Mouse (Mus musculus) heart, postnatal 0 days (tissue): ENCODE data around the gene Trhde. TPM values are rescaled to one million over a fixed set of nuclear protein-coding genes. Genes with fewer than 3 reads are reported as not detected.

Source experiments
- ATAC-seq: fragments of 200-750 bp; cut with Nextera tagmentation; 2 replicates; pipeline ENCODE4 v1.8.0; 2017; ENCODE audit warnings: low read depth, moderate number of reproducible peaks, moderate library complexity; ENCODE audit not compliant: insufficient read depth
- DNase-seq: peaks from one replicate; pipeline ENCODE4 v3.0.0-alpha.2; 2016; ENCODE audit warnings: low spot score
- H3K27ac ChIP-seq: fragments of 300-500 bp; sonication (generic); 2 replicates; pipeline ENCODE4 v1.5.1; 2014; ENCODE audit warnings: low read depth, mild to moderate bottlenecking
- H3K27me3 ChIP-seq: fragments of 300-500 bp; sonication (generic); 2 replicates; pipeline ENCODE4 v1.6.1; 2014; ENCODE audit warnings: low read length, mixed read lengths; ENCODE audit not compliant: control insufficient read depth, insufficient read depth
- H3K36me3 ChIP-seq: fragments of 300-500 bp; sonication (generic); replicated peaks from 2 replicates; pipeline ENCODE4 v1.6.1; 2014; ENCODE audit warnings: low read length, mixed read lengths; ENCODE audit not compliant: control insufficient read depth, insufficient read depth
- H3K4me1 ChIP-seq: fragments of 300-500 bp; sonication (generic); 2 replicates; pipeline ENCODE4 v1.6.1; 2014; ENCODE audit warnings: antibody characterized with exemption; ENCODE audit not compliant: control insufficient read depth, insufficient read depth
- H3K4me2 ChIP-seq: fragments of 300-500 bp; sonication (generic); 2 replicates; pipeline ENCODE4 v1.6.1; 2014; ENCODE audit warnings: low read depth, mild to moderate bottlenecking, low read length, moderate library complexity
- H3K4me3 ChIP-seq: fragments of 300-500 bp; sonication (generic); 2 replicates; pipeline ENCODE4 v1.5.1; 2014; ENCODE audit warnings: low read depth, low read length
- H3K9ac ChIP-seq: fragments of 300-500 bp; sonication (generic); replicated peaks from 2 replicates; pipeline ENCODE4 v1.6.1; 2014; ENCODE audit warnings: low read depth, low read length, mixed read lengths
- H3K9me3 ChIP-seq: fragments of 300-500 bp; sonication (generic); replicated peaks from 2 replicates; pipeline ENCODE4 v1.6.1; 2016; ENCODE audit warnings: low read length; ENCODE audit not compliant: control insufficient read depth
- CTCF ChIP-seq: IDR thresholded peaks from 2 replicates; pipeline ENCODE4 v1.5.1; 2016; ENCODE audit warnings: antibody characterized with exemption, control low read depth, low read depth
- EP300 ChIP-seq: IDR thresholded peaks from 2 replicates; pipeline ENCODE4 v1.6.1; 2016; ENCODE audit warnings: antibody characterized with exemption, low read depth
- WGBS: fragments of 180-500 bp; shearing (Covaris S2); extraction: QIAGEN DNeasy Blood & Tissue Kit; methylation state at CpG from one replicate; pipeline ENCODE4 v1.1.7; 2014; 5-methylcytosine and 5-hydroxymethylcytosine counted together
- polyA plus RNA-seq: library from polyadenylated mRNA; unstranded; fragments of >200 nt; fragmentation: Nextera tagmentation; extraction: Ambion mirVana; gene quantifications from 2 replicates; pipeline ENCODE4 v1.2.1, GENCODE M21; 2015
- total RNA-seq: library from RNA; depleted of rRNA; stranded (reverse); fragments of >200 nt; gene quantifications from 2 replicates; pipeline ENCODE4 v1.2.3, GENCODE M21; 2014; ENCODE audit warnings: low replicate concordance

Gene Trhde
- total and polyA plus RNA-seq, 2 experiments from 2014 or later: 0.14 to 0.27 TPM

- no peak for TF ChIP-seq CTCF
- no peak for TF ChIP-seq EP300
- Histone ChIP-seq H3K27ac (no peak overlapping the region), H3K4me1 (no peaks in the 10 kb centered on the region), H3K4me3 (no peak overlapping the region), H3K9ac (no peak overlapping the region), H3K9me3 (no peaks in the 10 kb centered on the region), H3K36me3 (no peaks in the 10 kb centered on the region), H3K27me3 (no peaks in the 10 kb centered on the region), H3K4me2 (no peak overlapping the region)
- WGBS: 74% methylated on average over 9 of the region's 9 CpGs
- DNase-seq: no peak
- ATAC-seq: no peak
Observed at GRCm38 (mm10) chr10:114758614-114759013, 43.5 kb downstream of the Trhde start.

- no peaks in the 10 kb centered on the region for H3K27me3 ChIP-seq
- WGBS: 62% methylated on average over 15 of the region's 15 CpGs
- H3K9me3 ChIP-seq: no peaks in the 10 kb centered on the region
- DNase-seq: no peak
- H3K9ac ChIP-seq: no peak overlapping the region
- no peak for ATAC-seq
- no peak overlapping the region for H3K4me2 ChIP-seq
- TF ChIP-seq CTCF: no peak
- TF ChIP-seq EP300: no peak
- no peak overlapping the region for H3K27ac ChIP-seq
- no peak overlapping the region for H3K4me3 ChIP-seq
- H3K4me1 ChIP-seq: no peaks in the 10 kb centered on the region
- H3K36me3 ChIP-seq: no peaks in the 10 kb centered on the region
Observed at GRCm38 (mm10) chr10:114742755-114743705, 59.1 kb downstream of the Trhde start.

- TF ChIP-seq EP300: no peak
- no peak for TF ChIP-seq CTCF
- Histone ChIP-seq H3K4me2 (no peak overlapping the region), H3K27me3 (no peaks in the 10 kb centered on the region), H3K9ac (no peak overlapping the region), H3K27ac (no peak overlapping the region), H3K9me3 (no peaks in the 10 kb centered on the region), H3K36me3 (no peaks in the 10 kb centered on the region), H3K4me1 (no peaks in the 10 kb centered on the region), H3K4me3 (no peak overlapping the region)
- DNase-seq (no peak), ATAC-seq (no peak)
- WGBS: 80% methylated on average over 5 of the region's 5 CpGs
Observed at GRCm38 (mm10) chr10:114739916-114740315, 62.2 kb downstream of the Trhde start.

- H3K27ac ChIP-seq: no peak overlapping the region
- no peak overlapping the region for H3K4me3 ChIP-seq
- no peak overlapping the region for H3K9ac ChIP-seq
- H3K36me3 ChIP-seq: no peaks in the 10 kb centered on the region
- no peak for ATAC-seq
- 72% methylated on average over 2 of the region's 2 CpGs for WGBS
- H3K9me3 ChIP-seq: no peaks in the 10 kb centered on the region
- no peak overlapping the region for H3K4me2 ChIP-seq
- no peaks in the 10 kb centered on the region for H3K4me1 ChIP-seq
- H3K27me3 ChIP-seq: no peaks in the 10 kb centered on the region
- no peak for DNase-seq
- TF ChIP-seq EP300 (no peak), CTCF (no peak)
Observed at GRCm38 (mm10) chr10:114737581-114737980, 64.5 kb downstream of the Trhde start.

GRCm38 (mm10) chr10:114736377-114736776, 65.7 kb downstream of the Trhde start:
- 71% methylated on average over 3 of the region's 3 CpGs for WGBS
- DNase-seq (no peak), ATAC-seq (no peak)
- no peak overlapping the region for H3K4me2 ChIP-seq
- no peak for TF ChIP-seq EP300
- no peak for TF ChIP-seq CTCF
- H3K9me3 ChIP-seq: no peaks in the 10 kb centered on the region
- H3K36me3 ChIP-seq: no peaks in the 10 kb centered on the region
- no peaks in the 10 kb centered on the region for H3K27me3 ChIP-seq
- no peaks in the 10 kb centered on the region for H3K4me1 ChIP-seq
- no peak overlapping the region for H3K4me3 ChIP-seq
- no peak overlapping the region for H3K9ac ChIP-seq
- no peak overlapping the region for H3K27ac ChIP-seq

- ATAC-seq (no peak), DNase-seq (no peak)
- Histone ChIP-seq H3K27ac (no peak overlapping the region), H3K9me3 (no peaks in the 10 kb centered on the region), H3K4me1 (no peaks in the 10 kb centered on the region), H3K27me3 (no peaks in the 10 kb centered on the region), H3K9ac (no peak overlapping the region), H3K36me3 (no peaks in the 10 kb centered on the region), H3K4me2 (no peak overlapping the region), H3K4me3 (no peak overlapping the region)
- 47% methylated on average over 5 of the region's 5 CpGs for WGBS
- no peak for TF ChIP-seq CTCF
- TF ChIP-seq EP300: no peak
Observed at GRCm38 (mm10) chr10:114735678-114736077, 66.4 kb downstream of the Trhde start.
